Mouse (Mus musculus): ENCODE measurements around the gene Pde10a.

Pde10a gene

GRCm38 (mm10) chr17:8525225-8525721 is at the start of gene Pde10a:
Gene Pde10a, plus strand, starts transcription at chr17:8525372.
- no peak for DNase-seq (ENCODE audit: low spot score in 2 of 2)

- DNase-seq (ENCODE audit: low spot score in 2 of 2), result no peak
These were observed 46.6 kb upstream of the Pde10a start for GRCm38 (mm10) chr17:8478554-8478953.

GRCm38 (mm10) chr17:8479493-8480128 is 45.6 kb upstream of the Pde10a start:
- no peak for DNase-seq (ENCODE audit: low spot score in 2 of 2)

- DNase-seq (ENCODE audit: low spot score in 2 of 2), result no peak
These were observed 43.4 kb upstream of the Pde10a start for GRCm38 (mm10) chr17:8481797-8482196.

- DNase-seq (ENCODE audit: low spot score in 2 of 2), result no peak
These were observed 42.3 kb upstream of the Pde10a start for GRCm38 (mm10) chr17:8482876-8483275.

GRCm38 (mm10) chr17:8484246-8484645 is 40.9 kb upstream of the Pde10a start:
- DNase-seq (ENCODE audit: low spot score in 2 of 2), result no peak

- DNase-seq (ENCODE audit: low spot score in 2 of 2), result no peak
These were observed 40.0 kb upstream of the Pde10a start for GRCm38 (mm10) chr17:8485146-8485545.

GRCm38 (mm10) chr17:8487824-8488223 is 37.3 kb upstream of the Pde10a start:
- no peak for DNase-seq (ENCODE audit: low spot score in 2 of 2)

GRCm38 (mm10) chr17:8490971-8491370 is 34.2 kb upstream of the Pde10a start:
- no peak for DNase-seq (ENCODE audit: low spot score in 2 of 2)

- DNase-seq (ENCODE audit: low spot score in 2 of 2), result no peak
These were observed 31.7 kb upstream of the Pde10a start for GRCm38 (mm10) chr17:8493461-8493860.

GRCm38 (mm10) chr17:8498151-8498550 is 27.0 kb upstream of the Pde10a start:
- no peak for DNase-seq (ENCODE audit: low spot score in 2 of 2)

GRCm38 (mm10) chr17:8498655-8499054 is 26.5 kb upstream of the Pde10a start:
- DNase-seq (ENCODE audit: low spot score in 2 of 2), result no peak

- no peak for DNase-seq (ENCODE audit: low spot score in 2 of 2)
These were observed 25.5 kb upstream of the Pde10a start for GRCm38 (mm10) chr17:8499564-8500117.

- DNase-seq (ENCODE audit: low spot score in 2 of 2), result no peak
These were observed 20.8 kb upstream of the Pde10a start for GRCm38 (mm10) chr17:8504381-8504780.

GRCm38 (mm10) chr17:8505669-8506426 is 19.3 kb upstream of the Pde10a start:
- DNase-seq (ENCODE audit: low spot score in 2 of 2), result peak; percentile 68 to 78

GRCm38 (mm10) chr17:8506726-8507125 is 18.4 kb upstream of the Pde10a start:
- no peak for DNase-seq (ENCODE audit: low spot score in 2 of 2)

GRCm38 (mm10) chr17:8507654-8508053 is 17.5 kb upstream of the Pde10a start:
- DNase-seq (ENCODE audit: low spot score in 2 of 2), result no peak

- DNase-seq (ENCODE audit: low spot score in 2 of 2), result peak; percentile 53 to 78
These were observed 16.6 kb upstream of the Pde10a start for GRCm38 (mm10) chr17:8508305-8509141.

GRCm38 (mm10) chr17:8516006-8516405 is 9.2 kb upstream of the Pde10a start:
- no peak for DNase-seq (ENCODE audit: low spot score in 2 of 2)

GRCm38 (mm10) chr17:8523986-8524385 is 1.2 kb upstream of the Pde10a start:
- DNase-seq (ENCODE audit: low spot score in 2 of 2), result no peak

GRCm38 (mm10) chr17:8524387-8525165 is 596 bp upstream of the Pde10a start:
- DNase-seq (ENCODE audit: low spot score in 2 of 2), result peak; percentile 58 to 73
